Mouse (Mus musculus) forebrain, embryonic 15.5 days (tissue): ENCODE measurements around the gene Whamm. TPM values are rescaled to one million over a fixed set of nuclear protein-coding genes. Genes with fewer than 3 reads are reported as not detected.

Experiments
- ATAC-seq: fragments of 200-750 bp; cut with Nextera tagmentation; replicated peaks from 2 replicates; pipeline ENCODE4 v1.8.0; 2017; ENCODE audit warnings: mild to moderate bottlenecking, moderate TSS enrichment, moderate library complexity
- H3K27ac ChIP-seq: fragments of 300-500 bp; sonication (generic); replicated peaks from 2 replicates; pipeline ENCODE4 v1.5.1; 2015; ENCODE audit warnings: mild to moderate bottlenecking, inconsistent platforms
- H3K27me3 ChIP-seq: fragments of 300-500 bp; sonication (generic); 2 replicates; pipeline ENCODE4 v1.6.1; 2015; ENCODE audit warnings: inconsistent platforms
- H3K36me3 ChIP-seq: fragments of 300-500 bp; sonication (generic); 2 replicates; pipeline ENCODE4 v1.6.1; 2015; ENCODE audit warnings: mild to moderate bottlenecking, inconsistent platforms
- H3K4me1 ChIP-seq: fragments of 300-500 bp; sonication (generic); 2 replicates; pipeline ENCODE4 v1.6.1; 2015; ENCODE audit warnings: inconsistent platforms
- H3K4me2 ChIP-seq: fragments of 300-500 bp; sonication (generic); replicated peaks from 2 replicates; pipeline ENCODE4 v1.6.1; 2015; ENCODE audit warnings: mild to moderate bottlenecking, inconsistent platforms
- H3K4me3 ChIP-seq: fragments of 300-500 bp; sonication (generic); 2 replicates; pipeline ENCODE4 v1.5.1; 2015; ENCODE audit warnings: mild to moderate bottlenecking, inconsistent platforms
- H3K9ac ChIP-seq: fragments of 300-500 bp; sonication (generic); replicated peaks from 2 replicates; pipeline ENCODE4 v1.6.1; 2015; ENCODE audit warnings: mild to moderate bottlenecking, inconsistent platforms
- H3K9me3 ChIP-seq: fragments of 300-500 bp; sonication (generic); 2 replicates; pipeline ENCODE4 v1.6.1; 2016; ENCODE audit warnings: inconsistent platforms
- WGBS: fragments of 180-500 bp; shearing (Covaris S2); methylation state at CpG from one replicate; pipeline ENCODE4 v1.1.7; 2015; ENCODE audit warnings: mixed read lengths; 5-methylcytosine and 5-hydroxymethylcytosine counted together
- polyA plus RNA-seq: library from polyadenylated mRNA; unstranded; fragments of >200 nt; fragmentation: Nextera tagmentation; extraction: Ambion mirVana; gene quantifications from 2 replicates; pipeline ENCODE4 v1.2.1, GENCODE M21; 2015

Whamm gene
- polyA plus RNA-seq, 1 experiment from 2014 or later, result 7.6 TPM

DNA sequence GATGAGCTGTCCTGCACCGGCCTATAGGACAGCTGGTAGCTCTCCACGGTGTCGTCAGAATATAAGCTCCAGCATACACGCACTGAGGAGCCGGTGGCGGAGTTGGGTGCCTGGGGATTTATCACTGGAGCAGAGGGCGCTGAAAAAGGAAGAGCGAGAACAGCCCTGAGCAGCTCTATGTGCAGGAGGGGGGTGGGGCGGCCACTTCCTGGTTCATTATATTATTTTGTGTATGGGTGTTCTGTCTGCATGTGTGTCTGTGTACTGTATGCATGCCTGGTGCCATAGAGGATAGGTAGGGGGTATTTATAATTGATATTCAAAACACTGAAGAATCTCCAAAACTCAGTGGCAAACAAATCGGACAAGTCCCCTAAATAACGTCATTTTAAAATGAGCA lies 22.2 kb upstream of the Whamm start:
- Histone ChIP-seq H3K27ac (no peak overlapping the region), H3K4me1 (no peaks in the 10 kb centered on the region), H3K4me2 (no peak overlapping the region), H3K4me3 (no peak overlapping the region), H3K9me3 (no peaks in the 10 kb centered on the region), H3K27me3 (no peaks in the 10 kb centered on the region), H3K9ac (no peak overlapping the region), H3K36me3 (no peaks in the 10 kb centered on the region)
- 77% methylated on average over 11 of the region's 11 CpGs for WGBS
- no peak for ATAC-seq

DNA sequence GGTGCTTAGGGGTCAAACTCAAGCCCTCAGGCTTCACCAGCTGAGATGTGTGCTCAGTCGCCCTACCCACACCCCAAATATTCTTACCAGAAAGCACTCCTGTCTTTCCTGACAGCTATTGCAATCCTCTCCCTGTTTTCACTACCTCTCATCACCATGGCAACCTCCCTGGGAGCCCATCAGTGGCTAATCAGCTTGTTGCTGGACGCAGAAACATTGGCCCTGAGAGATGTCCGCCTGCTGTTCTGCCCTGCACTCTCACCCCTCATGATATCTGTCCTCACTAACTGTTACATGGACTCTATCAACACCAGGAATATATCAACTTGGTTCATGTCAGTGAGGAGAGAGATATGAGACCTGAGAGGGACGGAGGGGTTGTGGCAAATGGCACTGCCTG lies 17.5 kb upstream of the Whamm start:
- Histone ChIP-seq H3K36me3 (no peaks in the 10 kb centered on the region), H3K27ac (no peak overlapping the region), H3K9ac (no peak overlapping the region), H3K4me2 (no peak overlapping the region), H3K4me1 (no peaks in the 10 kb centered on the region), H3K9me3 (no peaks in the 10 kb centered on the region), H3K27me3 (no peaks in the 10 kb centered on the region), H3K4me3 (no peak overlapping the region)
- WGBS, result 46% methylated on average over 4 of the region's 4 CpGs
- no peak for ATAC-seq

DNA sequence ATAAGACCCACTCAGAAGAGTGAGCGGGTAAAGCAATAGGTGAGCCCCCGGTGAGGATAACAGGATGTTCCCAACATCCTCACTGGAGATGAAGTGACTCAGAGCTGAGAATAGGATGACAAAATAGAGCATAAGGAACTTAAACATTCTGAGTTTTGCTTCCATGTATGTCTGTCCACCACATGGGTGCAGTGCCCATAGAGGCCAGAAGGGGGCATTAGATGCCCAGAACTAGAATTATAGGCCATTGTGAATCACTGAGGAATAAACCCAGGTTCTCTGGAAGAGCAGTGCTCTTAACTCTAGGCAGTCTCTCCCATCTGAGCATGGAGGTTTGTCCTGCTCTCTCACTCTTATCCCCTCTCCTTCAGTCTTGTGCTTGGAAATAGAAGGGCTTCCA lies 16.7 kb upstream of the Whamm start:
- 85% methylated on average over 2 of the region's 2 CpGs for WGBS
- Histone ChIP-seq H3K27me3 (no peaks in the 10 kb centered on the region), H3K9me3 (no peaks in the 10 kb centered on the region), H3K4me2 (no peak overlapping the region), H3K4me3 (no peak overlapping the region), H3K36me3 (no peaks in the 10 kb centered on the region), H3K9ac (no peak overlapping the region), H3K27ac (no peak overlapping the region), H3K4me1 (no peaks in the 10 kb centered on the region)
- ATAC-seq, result no peak

DNA sequence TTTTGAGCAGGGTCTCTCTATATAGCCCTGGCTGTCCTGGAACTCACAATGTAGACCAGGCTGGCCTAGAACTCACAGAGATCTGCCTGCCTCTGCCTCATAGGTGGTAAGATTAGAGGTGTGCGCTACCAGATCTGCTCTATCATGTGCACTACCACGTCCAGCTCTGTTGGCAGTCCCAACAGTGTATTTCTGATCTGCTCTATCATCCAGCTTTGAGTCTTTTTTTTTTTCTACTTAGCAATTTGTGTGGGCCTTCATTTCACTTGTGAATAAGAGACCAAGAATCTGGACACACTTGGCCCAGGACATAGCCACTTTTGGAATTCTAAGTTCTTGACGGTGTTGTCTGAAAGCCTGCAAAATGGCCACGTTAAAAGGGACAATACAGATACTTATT lies 14.2 kb upstream of the Whamm start:
- peaks cover 4% of the 10 kb centered on the region; the same call in 1 of the 2 replicates for H3K4me1 ChIP-seq
- no peaks in the 10 kb centered on the region for H3K9me3 ChIP-seq
- no peak for ATAC-seq
- H3K4me2 ChIP-seq, result no peak overlapping the region
- H3K27ac ChIP-seq, result no peak overlapping the region
- no peak overlapping the region for H3K9ac ChIP-seq
- WGBS, result 82% methylated on average over 4 of the region's 4 CpGs
- no peak overlapping the region for H3K4me3 ChIP-seq
- H3K36me3 ChIP-seq, result no peaks in the 10 kb centered on the region
- H3K27me3 ChIP-seq, result no peaks in the 10 kb centered on the region

DNA sequence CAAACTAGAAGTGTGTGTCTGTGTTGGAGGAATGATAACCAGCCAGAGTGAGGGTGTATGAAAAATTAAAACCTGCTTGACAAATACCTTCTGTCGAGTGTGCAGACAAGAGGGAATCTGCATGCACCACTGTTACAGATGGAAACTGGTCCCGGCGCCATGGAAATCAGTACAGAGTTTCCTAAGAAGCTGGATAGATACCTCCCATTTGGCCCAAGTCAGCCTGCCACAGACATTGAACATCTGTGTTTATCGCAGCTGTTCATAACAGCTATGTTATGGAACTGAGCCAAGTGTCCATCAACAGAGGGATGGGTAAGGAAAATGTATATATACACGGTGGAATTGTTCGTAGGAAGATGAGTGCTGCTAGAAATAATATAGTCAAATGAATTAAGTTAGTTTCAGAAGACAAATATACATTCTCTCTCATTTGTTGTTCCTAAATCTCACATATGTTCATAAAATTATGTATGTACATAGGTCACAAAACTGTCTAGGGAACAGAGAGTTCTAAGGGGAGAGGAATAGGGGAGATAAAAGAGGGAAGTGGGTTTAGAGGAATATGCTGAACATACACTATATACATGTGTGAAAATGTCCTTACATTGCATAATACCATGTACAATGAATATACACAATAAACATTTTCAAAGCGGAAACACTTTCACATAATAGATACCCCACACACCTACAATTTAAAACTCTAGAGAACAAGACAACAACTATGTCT lies 13.6 kb upstream of the Whamm start:
- no peak overlapping the region for H3K4me3 ChIP-seq
- 62% methylated on average over 7 of the region's 7 CpGs for WGBS
- ATAC-seq, result no peak

DNA sequence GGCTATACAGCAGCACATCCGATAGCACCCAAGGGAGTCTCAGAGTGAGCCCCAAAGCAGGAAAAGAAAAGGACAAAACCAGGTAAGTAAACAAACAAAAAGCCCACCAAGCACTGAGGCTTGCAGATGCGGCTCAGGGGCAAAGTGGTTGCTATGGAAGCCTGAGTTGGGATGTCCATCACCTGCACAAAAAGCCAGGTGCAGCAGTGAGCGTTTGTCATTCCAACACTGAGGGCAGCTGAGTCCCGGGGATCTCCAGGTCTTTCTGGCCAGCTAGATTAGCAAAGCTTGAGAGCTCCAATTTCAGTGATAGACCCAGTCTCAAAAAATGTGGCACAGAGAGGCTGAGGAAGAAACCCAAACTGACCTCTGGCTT lies 13.1 kb upstream of the Whamm start:
- Histone ChIP-seq H3K4me1 (peaks cover 4% of the 10 kb centered on the region; the same call in 1 of the 2 replicates), H3K27ac (no peak overlapping the region), H3K4me2 (no peak overlapping the region), H3K9me3 (no peaks in the 10 kb centered on the region), H3K4me3 (no peak overlapping the region), H3K27me3 (no peaks in the 10 kb centered on the region), H3K36me3 (no peaks in the 10 kb centered on the region), H3K9ac (no peak overlapping the region)
- ATAC-seq, result no peak
- 81% methylated on average over 4 of the region's 4 CpGs for WGBS

More for the DNA sequence above, 13.6 kb upstream of the Whamm start:
- H3K4me1 ChIP-seq, result peaks cover 4% of the 10 kb centered on the region; the same call in 1 of the 2 replicates
- no peaks in the 10 kb centered on the region for H3K9me3 ChIP-seq
- no peak overlapping the region for H3K9ac ChIP-seq
- H3K27me3 ChIP-seq, result no peaks in the 10 kb centered on the region
- no peak overlapping the region for H3K4me2 ChIP-seq
- no peak overlapping the region for H3K27ac ChIP-seq
- H3K36me3 ChIP-seq, result no peaks in the 10 kb centered on the region

DNA sequence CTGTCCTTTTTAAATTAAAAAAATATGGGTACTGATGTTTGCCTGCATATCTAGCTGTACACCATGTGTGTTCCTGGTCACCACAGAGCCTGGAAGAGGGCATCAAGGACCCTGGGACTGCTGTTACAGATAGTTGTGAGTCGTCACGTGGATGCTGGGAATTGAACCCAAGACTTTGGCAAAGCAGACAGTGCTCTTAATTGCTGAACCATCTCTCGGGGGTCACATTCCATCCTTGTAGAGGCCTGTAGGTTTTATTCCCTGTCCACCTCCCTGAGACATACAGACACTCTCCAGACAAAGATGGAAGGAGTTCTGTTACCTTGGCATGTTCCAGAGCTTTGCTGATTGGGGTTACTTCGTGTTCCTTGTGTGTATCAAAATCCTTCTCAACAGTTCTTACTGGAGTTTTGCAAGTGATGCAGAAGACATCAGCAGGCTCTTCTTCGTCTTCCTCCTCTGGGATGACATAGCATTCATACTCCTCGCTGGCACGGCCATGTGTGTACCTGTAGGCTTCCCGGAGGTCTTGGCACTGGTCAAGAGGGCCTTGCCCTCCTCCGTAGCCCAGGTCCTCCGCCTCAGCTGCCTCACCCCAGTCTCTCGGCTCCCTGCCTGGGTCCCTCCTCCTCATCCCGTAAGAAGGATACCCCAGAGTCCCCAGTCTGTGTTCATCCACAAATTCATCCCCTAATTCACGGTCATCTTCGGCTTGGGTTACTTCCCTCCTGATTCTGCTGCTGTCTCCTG lies 11.7 kb upstream of the Whamm start:
- no peak for ATAC-seq
- Histone ChIP-seq H3K27me3 (no peaks in the 10 kb centered on the region), H3K4me3 (no peak overlapping the region), H3K9me3 (no peaks in the 10 kb centered on the region), H3K4me2 (no peak overlapping the region), H3K9ac (no peak overlapping the region), H3K36me3 (no peaks in the 10 kb centered on the region), H3K27ac (peak overlapping the region; percentile 64), H3K4me1 (peaks cover 4% of the 10 kb centered on the region; the same call in 1 of the 2 replicates)
- WGBS, result 88% methylated on average over 14 of the region's 14 CpGs

DNA sequence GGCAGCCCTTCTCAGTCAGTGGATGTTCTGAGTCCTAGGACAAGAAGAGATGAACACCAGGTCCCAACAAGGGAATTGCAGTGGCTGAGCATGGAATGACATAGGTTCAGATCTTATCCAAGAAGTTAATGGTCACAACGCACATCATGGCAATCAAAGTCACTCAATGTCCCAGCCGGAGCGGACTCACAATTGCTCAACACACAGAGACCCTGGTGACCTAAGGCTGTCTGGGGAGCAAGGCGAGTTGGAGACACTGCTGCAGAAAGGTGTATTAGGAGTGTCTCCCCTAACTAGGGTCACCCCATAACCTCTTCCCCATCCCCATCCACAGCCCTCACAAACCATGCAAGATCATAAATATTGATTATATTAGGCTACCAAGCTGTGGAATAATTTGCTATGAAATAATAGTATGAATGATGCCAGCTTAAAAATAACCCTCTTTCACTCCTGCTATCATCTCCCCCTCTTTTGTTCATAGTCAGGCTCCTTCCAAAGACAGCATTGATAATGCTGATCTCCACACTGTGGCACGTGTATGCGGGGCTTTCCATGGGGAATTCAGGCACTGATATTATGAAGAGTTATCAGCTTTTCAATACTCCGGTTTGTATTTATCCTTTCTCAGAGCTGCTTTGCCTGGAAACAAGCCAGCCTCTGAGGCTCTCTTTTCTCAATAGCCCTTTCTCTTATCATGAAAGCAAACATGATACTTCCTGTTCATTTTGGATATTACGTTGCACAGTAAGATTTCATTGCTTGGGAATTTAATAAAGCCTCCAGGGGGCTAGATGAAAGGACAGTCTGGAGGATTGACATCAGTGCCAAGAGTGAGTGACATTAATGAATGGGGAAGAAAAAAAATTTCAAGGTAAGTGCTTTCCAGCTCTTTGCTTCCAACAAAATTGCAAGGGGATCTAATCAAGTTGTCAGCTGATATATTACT lies 10.7 kb upstream of the Whamm start:
- no peaks in the 10 kb centered on the region for H3K36me3 ChIP-seq
- H3K9me3 ChIP-seq, result no peaks in the 10 kb centered on the region
- 53% methylated on average over 8 of the region's 8 CpGs for WGBS
- ATAC-seq, result no peak; the same call in 1 of the 2 replicates
- peak overlapping the region; percentile 64 for H3K27ac ChIP-seq
- H3K27me3 ChIP-seq, result no peaks in the 10 kb centered on the region
- no peak overlapping the region for H3K4me2 ChIP-seq
- no peak overlapping the region for H3K9ac ChIP-seq
- H3K4me3 ChIP-seq, result no peak overlapping the region
- H3K4me1 ChIP-seq, result peaks cover 7% of the 10 kb centered on the region

DNA sequence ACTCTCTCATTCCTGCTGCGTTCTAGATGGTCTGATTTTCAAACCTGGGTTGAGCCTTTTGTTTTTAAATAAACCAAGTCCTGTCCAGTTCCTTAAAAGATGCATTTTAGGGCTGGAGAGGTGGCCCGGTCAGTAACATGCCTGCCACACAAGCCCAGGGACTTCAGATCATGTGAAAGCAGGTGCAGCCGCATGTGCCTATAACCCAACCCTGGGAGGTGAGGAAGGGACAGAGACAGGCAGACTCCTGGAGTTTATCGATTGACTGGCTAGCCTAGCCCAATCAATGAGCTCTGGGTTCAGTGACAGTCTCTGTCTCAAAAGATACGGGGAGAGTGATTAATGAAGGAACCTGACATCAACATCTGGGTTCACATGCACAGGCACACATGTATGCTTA lies 9.9 kb upstream of the Whamm start:
- H3K9ac ChIP-seq, result no peak overlapping the region
- no peak overlapping the region for H3K4me3 ChIP-seq
- H3K4me2 ChIP-seq, result no peak overlapping the region
- H3K27ac ChIP-seq, result peak overlapping the region; percentile 64; the same call in 1 of the 2 replicates
- H3K27me3 ChIP-seq, result no peaks in the 10 kb centered on the region
- peaks cover 11% of the 10 kb centered on the region for H3K4me1 ChIP-seq
- 71% methylated on average over 5 of the region's 5 CpGs for WGBS
- no peak for ATAC-seq
- H3K9me3 ChIP-seq, result no peaks in the 10 kb centered on the region
- H3K36me3 ChIP-seq, result no peaks in the 10 kb centered on the region

DNA sequence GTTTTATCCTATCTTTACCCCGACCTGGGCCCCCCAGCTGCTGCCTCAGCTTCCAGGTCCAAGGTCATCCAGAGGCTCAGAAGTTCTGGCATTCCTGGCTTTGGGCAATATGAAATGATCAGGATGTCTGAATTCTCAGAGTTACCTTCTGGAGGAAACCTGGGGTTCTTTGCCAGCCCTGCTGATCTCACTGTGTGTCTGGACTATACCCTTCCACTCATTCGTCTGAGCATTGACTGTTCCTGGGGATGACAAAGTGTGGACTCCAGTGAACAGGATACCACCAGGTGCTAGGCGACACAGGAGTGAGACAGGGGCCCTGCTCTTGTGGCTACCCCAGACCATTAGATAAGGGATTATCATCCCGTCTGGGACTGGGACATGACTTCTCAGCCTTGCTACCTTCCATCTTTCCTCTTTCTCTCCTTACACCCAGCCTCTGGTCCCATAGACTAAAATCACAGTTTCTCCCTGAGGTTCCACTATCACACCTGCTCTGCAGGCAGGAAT lies 7.5 kb upstream of the Whamm start:
- Histone ChIP-seq H3K9me3 (no peaks in the 10 kb centered on the region), H3K4me2 (no peak overlapping the region), H3K27ac (no peak overlapping the region), H3K9ac (no peak overlapping the region), H3K4me3 (no peak overlapping the region), H3K36me3 (no peaks in the 10 kb centered on the region), H3K4me1 (peaks cover 11% of the 10 kb centered on the region), H3K27me3 (no peaks in the 10 kb centered on the region)
- WGBS, result 87% methylated on average over 4 of the region's 4 CpGs
- no peak for ATAC-seq

DNA sequence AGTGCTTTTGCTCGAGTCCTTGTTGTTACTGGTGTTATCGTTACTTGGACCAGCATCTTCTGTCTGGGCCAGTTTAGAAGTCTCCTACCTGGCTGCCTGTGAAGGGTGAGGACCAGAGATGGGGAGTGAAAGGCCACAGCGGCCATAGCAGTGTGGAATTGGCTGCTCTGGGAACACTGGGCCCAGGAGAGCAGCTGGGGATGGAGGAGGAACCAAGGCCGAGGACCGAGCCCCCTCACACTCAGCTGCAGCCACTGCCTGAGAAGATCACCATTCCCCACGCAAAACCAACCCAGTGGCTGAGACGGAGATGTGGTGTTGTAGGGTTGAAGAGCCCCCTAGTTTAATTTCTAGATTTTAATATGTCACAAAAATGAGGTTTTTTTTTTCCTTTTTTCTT lies 6.3 kb upstream of the Whamm start:
- Histone ChIP-seq H3K9me3 (no peaks in the 10 kb centered on the region), H3K9ac (no peak overlapping the region), H3K4me2 (no peak overlapping the region), H3K27me3 (no peaks in the 10 kb centered on the region), H3K27ac (no peak overlapping the region), H3K4me1 (peaks cover 11% of the 10 kb centered on the region), H3K4me3 (no peak overlapping the region), H3K36me3 (no peaks in the 10 kb centered on the region)
- 85% methylated on average over 7 of the region's 7 CpGs for WGBS
- ATAC-seq, result no peak
